Mouse (Mus musculus): ENCODE data around the gene Tenm4.

- TF ChIP-seq CTCF (IDR thresholded peaks at IDR 0.05): no peak
- no peak for TF ChIP-seq EP300 (IDR thresholded peaks at IDR 0.05)
Measured at GRCm38 (mm10) chr7:96819538-96819937, 648.5 kb downstream of the Tenm4 start.

All from lung, postnatal 0 days (tissue).